8 mouse cellular contexts compared by ENCODE assay signal in genomic region chr4:49596846-49597182, GRCm38 (mm10). TPM values are rescaled to one million over a fixed set of nuclear protein-coding genes. Genes with fewer than 3 reads are reported as not detected.
DNase-seq lines count a peak whose midpoint lies in the region; ATAC-seq lines count a peak whose summit lies in the region.

No protein-coding gene starts in this region.

- peak overlapping the region; percentile 82 for H3K9ac ChIP-seq in neural tube, embryonic 11.5 days (ENCODE audit: low read length)

- no peaks in the 10 kb centered on the region for H3K27me3 ChIP-seq in neural tube, embryonic 11.5 days (ENCODE audit: control insufficient read depth, insufficient read depth, low read length)

- intact Hi-C loops in gastrocnemius, postnatal 14 days (cut with DNase I; ENCODE audit: low total_unique reads), result no loop called here

- no peak for DNase-seq in frontal cortex, postnatal 14 days (ENCODE audit: low spot score in 2 of 2)
- DNase-seq in neural tube, embryonic 11.5 days (ENCODE audit: low spot score), result peak; percentile 48
- no peak for DNase-seq in neural tube, embryonic 10.5 days (ENCODE audit: extremely low spot score, low spot score)
- peak; percentile 64 to 67 for DNase-seq in frontal cortex, postnatal 36 days (ENCODE audit: low spot score in 2 of 2)
- DNase-seq in gastrocnemius, postnatal 14 days, result no peak
- DNase-seq in ovary, postnatal 36 days (ENCODE audit: low spot score), result no peak

- WGBS in neural tube, embryonic 11.5 days, result 1% methylated on average over 20 of the region's 20 CpGs

- no peaks in the 10 kb centered on the region for H3K36me3 ChIP-seq in neural tube, embryonic 11.5 days (ENCODE audit: control insufficient read depth, insufficient read depth, low read length)

- no peaks in the 10 kb centered on the region for H3K9me3 ChIP-seq in neural tube, embryonic 11.5 days (ENCODE audit: control insufficient read depth, low read length)

- H3K27ac ChIP-seq in neural tube, embryonic 11.5 days (ENCODE audit: low read depth, low read length), result 0 out of 2 replicates have a peak overlapping the region, but pooled peaks have one; percentile 58

- H3K4me3 ChIP-seq in neural tube, embryonic 11.5 days (ENCODE audit: low read depth, low read length), result peak overlapping the region; percentile 80

- H3K4me2 ChIP-seq in neural tube, embryonic 11.5 days (ENCODE audit: low read depth), result peak overlapping the region; percentile 84

- peaks cover 3% of the 10 kb centered on the region; the same call in 1 of the 2 replicates for H3K4me1 ChIP-seq in neural tube, embryonic 11.5 days (ENCODE audit: control insufficient read depth, insufficient read depth, low read length)

- peak; percentile 22 for ATAC-seq in frontal cortex, adult (ENCODE audit: low TSS enrichment)
- no peak for ATAC-seq in neural tube, embryonic 11.5 days (ENCODE audit: insufficient read depth, low FRiP score, low TSS enrichment)
- ATAC-seq in megakaryocyte-erythroid progenitor cell, adult 5-6 weeks (replicated peaks; ENCODE audit: low FRiP score, low TSS enrichment, poor library complexity, severe bottlenecking), result peak; percentile 61

RNA-seq across cellular contexts. Expression of gene Tmem246, which starts 0.9 kb away (rescaled TPM):
- 20.3 and 23.3 TPM in 2 replicates for polyA plus RNA-seq in neural tube, embryonic 11.5 days (2014; fragmentation: Nextera tagmentation; extraction: Ambion mirVana)
- 1.7 and 2.1 TPM in 2 replicates for total RNA-seq in megakaryocyte-erythroid progenitor cell, adult 5-6 weeks (2014; fragmentation: Nextera tagmentation)
- total RNA-seq in megakaryocyte-erythroid progenitor cell, adult 5-6 weeks (2017), result 3.0 and 3.3 TPM in 2 replicates
- total RNA-seq in gastrocnemius, postnatal 14 days (2021), result 10 to 100 TPM; 34.9 to 35.5 TPM

RNA-seq across cellular contexts. Expression of gene Rnf20, which starts 35.0 kb away (rescaled TPM):
- polyA plus RNA-seq in neural tube, embryonic 11.5 days (2014; fragmentation: Nextera tagmentation; extraction: Ambion mirVana), result 74.4 and 74.5 TPM in 2 replicates
- 62.2 and 66.1 TPM in 2 replicates for total RNA-seq in megakaryocyte-erythroid progenitor cell, adult 5-6 weeks (2014; fragmentation: Nextera tagmentation)
- 153 and 170 TPM in 2 replicates for total RNA-seq in megakaryocyte-erythroid progenitor cell, adult 5-6 weeks (2017)
- total RNA-seq in gastrocnemius, postnatal 14 days (2021), result 10 to 100 TPM; 27.7 to 28.6 TPM

RNA-seq across cellular contexts. Expression of gene Aldob, which starts 47.5 kb away (rescaled TPM):
- 0.41 TPM in 1 of 2 replicates, not detected in the other for polyA plus RNA-seq in neural tube, embryonic 11.5 days (2014; fragmentation: Nextera tagmentation; extraction: Ambion mirVana)
- total RNA-seq in megakaryocyte-erythroid progenitor cell, adult 5-6 weeks (2014; fragmentation: Nextera tagmentation), result 0.30 TPM in 1 of 2 replicates, not detected in the other
- not detected in 2 replicates for total RNA-seq in megakaryocyte-erythroid progenitor cell, adult 5-6 weeks (2017)
- total RNA-seq in gastrocnemius, postnatal 14 days (2021), result not detected

Comparison
In these comparisons a context has a peak if more than half of its experiments do, and no peak if none do; other contexts are left out.
1. DNase-seq: peak in neural tube, embryonic 11.5 days (single experiment) and frontal cortex, postnatal 36 days (2 of 2); none in frontal cortex, postnatal 14 days (0 of 2), neural tube, embryonic 10.5 days (single experiment), gastrocnemius, postnatal 14 days (single experiment) and ovary, postnatal 36 days (single experiment).
2. RNA of gene Tmem246, which starts 0.9 kb away (total RNA-seq): 34.9 to 35.5 TPM in gastrocnemius, postnatal 14 days; 1.7 to 3.3 TPM in megakaryocyte-erythroid progenitor cell, adult 5-6 weeks; every median in the first group is over 4 times any median in the second.